Mouse (Mus musculus) natural killer cell, adult 2 months (primary cell): ENCODE results near the gene Gm8122.
"Not testable (repeated sequence)": the region's sequence is repeated elsewhere in the genome, so short reads cannot be mapped to it uniquely, and the experiment has no call there.

Experiments
- DNase-seq, 2 experiments: peaks; one replicate each; pipeline ENCODE4 v3.0.0; 2022; ENCODE audit warnings: low spot score in 2 of 2

Gene Gm8122

GRCm38 (mm10) chr14:43235204-43235603, at the start of gene Gm8122:
Gene Gm8122 (minus strand): TSS chr14:43235304.
- DNase-seq, result not testable (repeated sequence)

GRCm38 (mm10) chr14:43278681-43279080, 43.6 kb upstream of the Gm8122 start:
- not testable (repeated sequence) for DNase-seq

- not testable (repeated sequence) for DNase-seq
Observed at GRCm38 (mm10) chr14:43278146-43278545, 43.0 kb upstream of the Gm8122 start.

- DNase-seq, result not testable (repeated sequence)
Observed at GRCm38 (mm10) chr14:43277468-43277867, 42.4 kb upstream of the Gm8122 start.

GRCm38 (mm10) chr14:43275752-43276151, 40.6 kb upstream of the Gm8122 start:
- not testable (repeated sequence) for DNase-seq

GRCm38 (mm10) chr14:43274986-43275511, 39.9 kb upstream of the Gm8122 start, which contains the start of gene Gm9732:
Gene Gm9732 (plus strand): TSS chr14:43275036.
- not testable (repeated sequence) for DNase-seq

- DNase-seq, result not testable (repeated sequence)
Observed at GRCm38 (mm10) chr14:43273161-43273560, 38.1 kb upstream of the Gm8122 start.

- DNase-seq, result not testable (repeated sequence)
Observed at GRCm38 (mm10) chr14:43269211-43269610, 34.1 kb upstream of the Gm8122 start.

GRCm38 (mm10) chr14:43268521-43269084, 33.5 kb upstream of the Gm8122 start:
- not testable (repeated sequence) for DNase-seq

- DNase-seq, result not testable (repeated sequence)
Observed at GRCm38 (mm10) chr14:43263421-43263820, 28.3 kb upstream of the Gm8122 start.

- DNase-seq, result not testable (repeated sequence)
Observed at GRCm38 (mm10) chr14:43258349-43258748, 23.2 kb upstream of the Gm8122 start, which contains the start of gene Gm8126. Gene Gm8126 (plus strand): TSS chr14:43258649.

- not testable (repeated sequence) for DNase-seq
Observed at GRCm38 (mm10) chr14:43256511-43256910, 21.4 kb upstream of the Gm8122 start.

- not testable (repeated sequence) for DNase-seq
Observed at GRCm38 (mm10) chr14:43250549-43251253, 15.6 kb upstream of the Gm8122 start.

- not testable (repeated sequence) for DNase-seq
Observed at GRCm38 (mm10) chr14:43249611-43250170, 14.6 kb upstream of the Gm8122 start.

- DNase-seq, result not testable (repeated sequence)
Observed at GRCm38 (mm10) chr14:43237769-43238168, 2.7 kb upstream of the Gm8122 start.
